8 mouse cellular contexts compared by ENCODE assay signal in the genomic region with DNA sequence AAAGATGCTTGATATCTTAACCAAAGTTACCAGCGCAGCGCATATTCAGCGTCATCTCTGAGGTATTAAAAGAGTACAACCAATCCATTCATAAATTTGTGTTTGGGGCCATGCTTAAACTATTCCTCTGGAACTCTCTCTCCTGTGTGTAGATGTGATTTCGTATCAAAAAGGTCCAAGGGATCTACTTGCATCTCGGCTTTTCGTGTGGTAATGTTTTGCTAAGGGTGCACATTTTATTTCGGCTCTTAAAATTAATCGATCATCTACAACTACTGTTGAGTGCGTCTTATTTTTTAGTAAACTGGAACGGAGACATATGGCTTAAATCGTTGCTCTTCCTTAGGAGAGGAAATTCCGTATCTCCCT. TPM values are rescaled to one million over a fixed set of nuclear protein-coding genes. Genes with fewer than 3 reads are reported as not detected.
DNase-seq lines count a peak whose midpoint lies in the region; ATAC-seq and TF ChIP-seq lines count a peak whose summit lies in the region.

No protein-coding gene starts in this region.

- H3K9me3 ChIP-seq in lung, embryonic 14.5 days (ENCODE audit: low read depth, low read length): no peaks in the 10 kb centered on the region
- H3K9me3 ChIP-seq in embryonic facial prominence, embryonic 15.5 days (replicated peaks): no peaks in the 10 kb centered on the region
- no peaks in the 10 kb centered on the region for H3K9me3 ChIP-seq in limb, embryonic 10.5 days (replicated peaks)

- intact Hi-C loops in left cerebral cortex, postnatal 36 days (cut with DNase I): no loop called here

- TF ChIP-seq POLR2A in olfactory bulb, adult 2 months (IDR thresholded peaks at IDR 0.05; ENCODE audit: insufficient read depth, low read depth, low read length): no peak

- WGBS in lung, embryonic 14.5 days: 5% methylated on average over 12 of the region's 12 CpGs
- 3% methylated on average over 12 of the region's 12 CpGs for WGBS in embryonic facial prominence, embryonic 15.5 days
- WGBS in limb, embryonic 10.5 days: 11% methylated on average over 12 of the region's 12 CpGs
- 5% methylated on average over 12 of the region's 12 CpGs for WGBS in olfactory bulb, adult 2 months

- peak; percentile 3; the same call in 1 of the 2 replicates for ATAC-seq in lung, embryonic 14.5 days (ENCODE audit: insufficient read depth)
- ATAC-seq in embryonic facial prominence, embryonic 15.5 days (ENCODE audit: insufficient number of reproducible peaks, low FRiP score, low TSS enrichment, low read depth): no peak

- H3K9ac ChIP-seq in lung, embryonic 14.5 days: peak overlapping the region; percentile 83
- no peak overlapping the region for H3K9ac ChIP-seq in embryonic facial prominence, embryonic 15.5 days

- H3K4me1 ChIP-seq in lung, embryonic 14.5 days (ENCODE audit: insufficient read depth): peaks cover 13% of the 10 kb centered on the region
- peaks cover 36% of the 10 kb centered on the region for H3K4me1 ChIP-seq in embryonic facial prominence, embryonic 15.5 days
- H3K4me1 ChIP-seq in limb, embryonic 10.5 days: peaks cover 46% of the 10 kb centered on the region
- H3K4me1 ChIP-seq in olfactory bulb, adult 2 months (ENCODE audit: control insufficient read depth, insufficient read depth, low read length): peaks cover 5% of the 10 kb centered on the region; the same call in 1 of the 2 replicates

- H3K36me3 ChIP-seq in lung, embryonic 14.5 days (ENCODE audit: insufficient read depth): no peaks in the 10 kb centered on the region
- H3K36me3 ChIP-seq in embryonic facial prominence, embryonic 15.5 days: no peaks in the 10 kb centered on the region
- H3K36me3 ChIP-seq in limb, embryonic 10.5 days: 0 out of 2 replicates have a peak, but pooled peaks cover 2% of the 10 kb centered on the region

- peak overlapping the region; percentile 90 for H3K4me2 ChIP-seq in lung, embryonic 14.5 days
- peak overlapping the region; percentile 95 for H3K4me2 ChIP-seq in embryonic facial prominence, embryonic 15.5 days (replicated peaks)

- H3K4me3 ChIP-seq in lung, embryonic 14.5 days (ENCODE audit: low read depth, low read length): peak overlapping the region; percentile 80
- H3K4me3 ChIP-seq in embryonic facial prominence, embryonic 15.5 days (replicated peaks): peak overlapping the region; percentile 76
- peak overlapping the region; percentile 90 for H3K4me3 ChIP-seq in limb, embryonic 10.5 days
- H3K4me3 ChIP-seq in olfactory bulb, adult 2 months (ENCODE audit: insufficient read depth, low read depth, low read length): peak overlapping the region; percentile 99; the same call in 1 of the 2 replicates

- DNase-seq in lung, embryonic 14.5 days: peak; percentile 55
- DNase-seq in lung, adult 18-20 months: no peak
- no peak for DNase-seq in limb, embryonic 10.5 days (ENCODE audit: low spot score)
- no peak for DNase-seq in adrenal gland, postnatal 25 days
- DNase-seq in left cerebral cortex, adult 8-10 months (ENCODE audit: low spot score in 2 of 2): no peak
- no peak for DNase-seq in left cerebral cortex, postnatal 36 days (ENCODE audit: low spot score in 2 of 2)

- TF ChIP-seq CTCF in lung, embryonic 14.5 days (IDR thresholded peaks at IDR 0.05; ENCODE audit: low read depth): no peak
- TF ChIP-seq CTCF in olfactory bulb, adult 2 months (IDR thresholded peaks at IDR 0.05; ENCODE audit: insufficient read depth, low read depth, low read length): no peak

- H3K27me3 ChIP-seq in lung, embryonic 14.5 days (ENCODE audit: insufficient read depth, low read length): no peaks in the 10 kb centered on the region
- H3K27me3 ChIP-seq in embryonic facial prominence, embryonic 15.5 days: no peaks in the 10 kb centered on the region
- H3K27me3 ChIP-seq in limb, embryonic 10.5 days (ENCODE audit: low read depth, poor library complexity, severe bottlenecking): 0 out of 2 replicates have a peak, but pooled peaks cover 7% of the 10 kb centered on the region

- no peak overlapping the region; the same call in 1 of the 2 replicates for H3K27ac ChIP-seq in lung, embryonic 14.5 days (ENCODE audit: low read depth)
- H3K27ac ChIP-seq in embryonic facial prominence, embryonic 15.5 days (replicated peaks): 0 out of 2 replicates have a peak overlapping the region, but pooled peaks have one; percentile 17
- H3K27ac ChIP-seq in limb, embryonic 10.5 days: peak overlapping the region; percentile 97
- no peak overlapping the region for H3K27ac ChIP-seq in olfactory bulb, adult 2 months (ENCODE audit: insufficient read depth, low read depth, low read length)

RNA-seq across cellular contexts. Expression of a gene that starts 0.3 kb away (rescaled TPM):
- polyA plus RNA-seq in lung, embryonic 14.5 days (2014; fragmentation: Nextera tagmentation; extraction: Ambion mirVana): 4.3 and 4.8 TPM in 2 replicates
- polyA plus RNA-seq in embryonic facial prominence, embryonic 15.5 days (2015; fragmentation: Nextera tagmentation; extraction: Ambion mirVana): 3.0 and 3.3 TPM in 2 replicates
- 4.2 and 4.8 TPM in 2 replicates for polyA plus RNA-seq in limb, embryonic 10.5 days (2016; fragmentation: Nextera tagmentation; extraction: Ambion mirVana)
- polyA plus RNA-seq in olfactory bulb, adult 2 months (2012; ENCODE audit: insufficient read depth, insufficient read length, low replicate concordance, missing spikeins): not detected in 2 replicates
- 1.7 and 2.1 TPM in 2 replicates for total RNA-seq in adrenal gland, postnatal 25 days (2021)
- under 1 TPM; 0.14 to 0.57 (median 0.17) TPM for total RNA-seq in left cerebral cortex, adult 8-10 months (2022)
- total RNA-seq in left cerebral cortex, postnatal 36 days (2021): under 1 TPM; 0.18 to 0.25 TPM

RNA-seq across cellular contexts. Expression of a gene that starts 21.8 kb away (rescaled TPM):
- not detected in 2 replicates for polyA plus RNA-seq in lung, embryonic 14.5 days (2014; fragmentation: Nextera tagmentation; extraction: Ambion mirVana)
- not detected in 2 replicates for polyA plus RNA-seq in embryonic facial prominence, embryonic 15.5 days (2015; fragmentation: Nextera tagmentation; extraction: Ambion mirVana)
- polyA plus RNA-seq in limb, embryonic 10.5 days (2016; fragmentation: Nextera tagmentation; extraction: Ambion mirVana): not detected in 2 replicates
- not detected in 2 replicates for polyA plus RNA-seq in olfactory bulb, adult 2 months (2012; ENCODE audit: insufficient read depth, insufficient read length, low replicate concordance, missing spikeins)
- total RNA-seq in adrenal gland, postnatal 25 days (2021): not detected in 2 replicates
- not detected for total RNA-seq in left cerebral cortex, adult 8-10 months (2022)
- total RNA-seq in left cerebral cortex, postnatal 36 days (2021): not detected

RNA-seq across cellular contexts. Expression of a gene that starts 28.9 kb away (rescaled TPM):
- not detected in 2 replicates for polyA plus RNA-seq in lung, embryonic 14.5 days (2014; fragmentation: Nextera tagmentation; extraction: Ambion mirVana)
- polyA plus RNA-seq in embryonic facial prominence, embryonic 15.5 days (2015; fragmentation: Nextera tagmentation; extraction: Ambion mirVana): not detected in 2 replicates
- not detected in 2 replicates for polyA plus RNA-seq in limb, embryonic 10.5 days (2016; fragmentation: Nextera tagmentation; extraction: Ambion mirVana)
- polyA plus RNA-seq in olfactory bulb, adult 2 months (2012; ENCODE audit: insufficient read depth, insufficient read length, low replicate concordance, missing spikeins): not detected in 2 replicates
- total RNA-seq in adrenal gland, postnatal 25 days (2021): not detected in 2 replicates
- total RNA-seq in left cerebral cortex, adult 8-10 months (2022): not detected
- not detected for total RNA-seq in left cerebral cortex, postnatal 36 days (2021)

RNA-seq across cellular contexts. Expression of a gene that starts 38.6 kb away (rescaled TPM):
- not detected in 2 replicates for polyA plus RNA-seq in lung, embryonic 14.5 days (2014; fragmentation: Nextera tagmentation; extraction: Ambion mirVana)
- not detected in 2 replicates for polyA plus RNA-seq in embryonic facial prominence, embryonic 15.5 days (2015; fragmentation: Nextera tagmentation; extraction: Ambion mirVana)
- not detected in 2 replicates for polyA plus RNA-seq in limb, embryonic 10.5 days (2016; fragmentation: Nextera tagmentation; extraction: Ambion mirVana)
- not detected in 2 replicates for polyA plus RNA-seq in olfactory bulb, adult 2 months (2012; ENCODE audit: insufficient read depth, insufficient read length, low replicate concordance, missing spikeins)
- not detected in 2 replicates for total RNA-seq in adrenal gland, postnatal 25 days (2021)
- total RNA-seq in left cerebral cortex, adult 8-10 months (2022): not detected
- not detected for total RNA-seq in left cerebral cortex, postnatal 36 days (2021)

RNA-seq across cellular contexts. Expression of a gene that starts 43.8 kb away (rescaled TPM):
- not detected in 2 replicates for polyA plus RNA-seq in lung, embryonic 14.5 days (2014; fragmentation: Nextera tagmentation; extraction: Ambion mirVana)
- not detected in 2 replicates for polyA plus RNA-seq in embryonic facial prominence, embryonic 15.5 days (2015; fragmentation: Nextera tagmentation; extraction: Ambion mirVana)
- not detected in 2 replicates for polyA plus RNA-seq in limb, embryonic 10.5 days (2016; fragmentation: Nextera tagmentation; extraction: Ambion mirVana)
- not detected in 2 replicates for polyA plus RNA-seq in olfactory bulb, adult 2 months (2012; ENCODE audit: insufficient read depth, insufficient read length, low replicate concordance, missing spikeins)
- not detected in 2 replicates for total RNA-seq in adrenal gland, postnatal 25 days (2021)
- not detected for total RNA-seq in left cerebral cortex, adult 8-10 months (2022)
- not detected for total RNA-seq in left cerebral cortex, postnatal 36 days (2021)

Comparison
In these comparisons a context has a peak if more than half of its experiments do, and no peak if none do; other contexts are left out.
1. H3K27ac ChIP-seq: peak in embryonic facial prominence, embryonic 15.5 days (single experiment) and limb, embryonic 10.5 days (single experiment); none in lung, embryonic 14.5 days (single experiment) and olfactory bulb, adult 2 months (single experiment).
2. Peak in every context shown above with its lines, with median percentiles within 50 percentile points of each other: H3K4me3 ChIP-seq.